Mouse (Mus musculus): ENCODE data around the gene Asb3. TPM values are rescaled to one million over a fixed set of nuclear protein-coding genes. Genes with fewer than 3 reads are reported as not detected.
"Not testable (repeated sequence)": the region's sequence is repeated elsewhere in the genome, so short reads cannot be mapped to it uniquely, and the experiment has no call there.

Asb3 gene
- total RNA-seq, 2 experiments from 2014 or later: 7.3 to 9.1 TPM

- DNase-seq: no peak
- intact Hi-C loops (cut with DNase I): no loop called here
Measured at GRCm38 (mm10) chr11:30998704-30999103, 113.5 kb downstream of the Asb3 start.

- DNase-seq: no peak
- intact Hi-C loops (cut with DNase I): no loop called here
Measured at GRCm38 (mm10) chr11:31000028-31000427, 114.8 kb downstream of the Asb3 start.

- DNase-seq: no peak
- intact Hi-C loops (cut with DNase I): no loop called here
Measured at GRCm38 (mm10) chr11:31001169-31001908, 116.1 kb downstream of the Asb3 start.

GRCm38 (mm10) chr11:31009668-31010067, 124.5 kb downstream of the Asb3 start:
- DNase-seq; intact Hi-C loops (cut with DNase I): not testable (repeated sequence)

- intact Hi-C loops (cut with DNase I); DNase-seq: not testable (repeated sequence)
Measured at GRCm38 (mm10) chr11:31017466-31017865, 132.2 kb downstream of the Asb3 start.

GRCm38 (mm10) chr11:31034958-31035357, 149.7 kb downstream of the Asb3 start:
- DNase-seq: no peak
- intact Hi-C loops (cut with DNase I): no loop called here

- DNase-seq: no peak
- intact Hi-C loops (cut with DNase I): no loop called here
Measured at GRCm38 (mm10) chr11:31089973-31090372, 204.8 kb downstream of the Asb3 start.

- no peak for DNase-seq
- intact Hi-C loops (cut with DNase I): no loop called here
Measured at GRCm38 (mm10) chr11:31090478-31090978, 205.3 kb downstream of the Asb3 start.

- intact Hi-C loops (cut with DNase I); DNase-seq: not testable (repeated sequence)
Measured at GRCm38 (mm10) chr11:31099519-31099918, 214.3 kb downstream of the Asb3 start.

- intact Hi-C loops (cut with DNase I): no loop called here
Measured at GRCm38 (mm10) chr11:31102188-31102587, 217.0 kb downstream of the Asb3 start.

GRCm38 (mm10) chr11:31105364-31105763, 220.1 kb downstream of the Asb3 start:
- intact Hi-C loops (cut with DNase I): no loop called here
- no peak for DNase-seq

More at GRCm38 (mm10) chr11:31102188-31102587, 217.0 kb downstream of the Asb3 start:
- DNase-seq: no peak

- DNase-seq; intact Hi-C loops (cut with DNase I): not testable (repeated sequence)
Measured at GRCm38 (mm10) chr11:31126964-31127363, 241.7 kb downstream of the Asb3 start.

- DNase-seq; intact Hi-C loops (cut with DNase I): not testable (repeated sequence)
Measured at GRCm38 (mm10) chr11:31133726-31134125, 248.5 kb downstream of the Asb3 start.

GRCm38 (mm10) chr11:31134824-31135223, 249.6 kb downstream of the Asb3 start:
- DNase-seq; intact Hi-C loops (cut with DNase I): not testable (repeated sequence)

- DNase-seq; intact Hi-C loops (cut with DNase I): not testable (repeated sequence)
Measured at GRCm38 (mm10) chr11:31138394-31138793, 253.2 kb downstream of the Asb3 start.

Other genes with a start within 250 kb of the Asb3 start
- gene Acyp2, start 235.8 kb upstream of the Asb3 start, total RNA-seq (2021): 10 to 100 TPM; 49.8 to 55.1 TPM
- gene Psme4, start 113.7 kb upstream of the Asb3 start, total RNA-seq (2021): 10 to 100 TPM; 80.2 to 83.8 TPM
- gene Gpr75, start 58 bp upstream of the Asb3 start, total RNA-seq (2021): not detected
- gene Erlec1, start 68.9 kb downstream of the Asb3 start, total RNA-seq (2021): 10 to 100 TPM; 44.6 to 44.7 TPM
- 10 to 100 TPM; 10.1 to 11.3 TPM for gene Chac2, start 100.9 kb downstream of the Asb3 start, total RNA-seq (2021)

Data from heart, postnatal 10 days (tissue).